Mouse (Mus musculus) CH12.LX (cell line): ENCODE data around the gene Ccr10. TPM values are rescaled to one million over a fixed set of nuclear protein-coding genes. Genes with fewer than 3 reads are reported as not detected.

ENCODE experiments used
- DNase-seq: peaks from one replicate; pipeline ENCODE4 v3.0.0-alpha.2; 2013; ENCODE audit errors: extremely low read depth
- H3K27ac ChIP-seq: 2 replicates; pipeline ENCODE4 v1.5.1; 2012; ENCODE audit warnings: low read depth, mild to moderate bottlenecking, control low read depth, moderate library complexity; ENCODE audit not compliant: insufficient read depth
- H3K27me3 ChIP-seq: replicated peaks from 2 replicates; pipeline ENCODE3; 2012; ENCODE audit warnings: inconsistent platforms
- H3K36me3 ChIP-seq, 2 experiments: replicated peaks in 1 of 2; 2 replicates each; pipeline versions ENCODE3 to v1.6.1; 2012; ENCODE audit warnings: inconsistent platforms in 1 of 2, low read length in 1 of 2, mild to moderate bottlenecking in 1 of 2, mixed read lengths in 1 of 2, moderate library complexity in 1 of 2; ENCODE audit not compliant: control insufficient read depth in 1 of 2, insufficient read depth in 1 of 2
- H3K4me1 ChIP-seq, 2 experiments: 2 replicates each; pipeline ENCODE4 v1.6.1; 2012; ENCODE audit warnings: inconsistent platforms in 1 of 2, moderate library complexity in 1 of 2; ENCODE audit not compliant: insufficient read depth in 2 of 2, control insufficient read depth in 1 of 2
- H3K4me2 ChIP-seq: 2 replicates; pipeline ENCODE4 v1.6.1; 2012; ENCODE audit warnings: low read depth, mild to moderate bottlenecking, control low read depth; ENCODE audit not compliant: poor library complexity, insufficient read depth, severe bottlenecking
- H3K4me3 ChIP-seq, 3 experiments: fragments of 150-350 bp in 1 of 3; sonication (generic) in 1 of 3; replicated peaks in 1 of 3; 2 replicates each; pipeline versions ENCODE3 to v1.5.1; 2011 to 2012; ENCODE audit warnings: low read depth in 2 of 3, low read length in 2 of 3, mild to moderate bottlenecking in 2 of 3, moderate library complexity in 2 of 3, control low read depth in 1 of 3, improper control_type of control experiment in 1 of 3, inconsistent platforms in 1 of 3, mixed read lengths in 1 of 3; ENCODE audit not compliant: poor library complexity in 1 of 3
- H3K79me2 ChIP-seq: replicated peaks from 2 replicates; pipeline ENCODE4 v1.6.1; 2012; ENCODE audit warnings: mild to moderate bottlenecking, moderate library complexity; ENCODE audit not compliant: control insufficient read depth, poor library complexity, insufficient read depth, severe bottlenecking; ENCODE audit errors: extremely low read depth
- H3K9ac ChIP-seq: 2 replicates; pipeline ENCODE4 v1.6.1; 2012; ENCODE audit warnings: low read depth, mild to moderate bottlenecking, control low read depth, moderate library complexity; ENCODE audit not compliant: insufficient read depth
- H3K9me3 ChIP-seq: replicated peaks from 2 replicates; pipeline ENCODE3; 2012; ENCODE audit warnings: low read length, inconsistent platforms, mixed read lengths
- BHLHE40 ChIP-seq: IDR thresholded peaks from 2 replicates; pipeline ENCODE4 v1.6.1; 2011; ENCODE audit warnings: mild to moderate bottlenecking, low read depth, low read length, improper control_type of control experiment
- CHD1 ChIP-seq: IDR thresholded peaks from 2 replicates; pipeline ENCODE4 v1.6.1; 2012; ENCODE audit warnings: low read depth, low read length, improper control_type of control experiment, inconsistent platforms
- CHD2 ChIP-seq: IDR thresholded peaks from 2 replicates; pipeline ENCODE4 v1.6.1; 2011; ENCODE audit warnings: low read length, improper control_type of control experiment
- CTCF ChIP-seq, 2 experiments: IDR thresholded peaks in 1 of 2; conservative IDR thresholded peaks in 1 of 2; 2 replicates each; pipeline ENCODE4 v1.5.1; 2011 to 2012; ENCODE audit warnings: low read depth in 2 of 2, low read length in 2 of 2, improper control_type of control experiment in 1 of 2, inconsistent platforms in 1 of 2, mild to moderate bottlenecking in 1 of 2, moderate library complexity in 1 of 2
- E2F4 ChIP-seq: IDR thresholded peaks from 2 replicates; pipeline ENCODE4 v1.6.1; 2011; ENCODE audit warnings: low read depth, low read length, improper control_type of control experiment; ENCODE audit not compliant: insufficient replicate concordance
- EP300 ChIP-seq: IDR thresholded peaks from 2 replicates; pipeline ENCODE4 v1.6.1; 2011; ENCODE audit warnings: low read length, improper control_type of control experiment
- ETS1 ChIP-seq: conservative IDR thresholded peaks from 2 replicates; pipeline ENCODE4 v1.6.1; 2012; ENCODE audit warnings: low read depth, mild to moderate bottlenecking, inconsistent platforms, low read length, improper control_type of control experiment, moderate library complexity
- GABPA ChIP-seq: IDR thresholded peaks from 2 replicates; pipeline ENCODE4 v1.6.1; 2012; ENCODE audit warnings: low read depth, low read length, improper control_type of control experiment, inconsistent platforms; ENCODE audit not compliant: insufficient replicate concordance
- HCFC1 ChIP-seq: IDR thresholded peaks from 2 replicates; pipeline ENCODE4 v1.6.1; 2012; ENCODE audit warnings: low read depth, mild to moderate bottlenecking, inconsistent platforms, low read length, improper control_type of control experiment
- IRF4 ChIP-seq: IDR thresholded peaks from 2 replicates; pipeline ENCODE4 v1.6.1; 2014; ENCODE audit warnings: low read depth, mild to moderate bottlenecking, inconsistent platforms, low read length, improper control_type of control experiment
- JUN ChIP-seq: IDR thresholded peaks from 2 replicates; pipeline ENCODE4 v1.6.1; 2011; ENCODE audit warnings: low read depth, mild to moderate bottlenecking, low read length, improper control_type of control experiment, moderate library complexity; ENCODE audit not compliant: insufficient read depth
- JUND ChIP-seq: conservative IDR thresholded peaks from 2 replicates; pipeline ENCODE4 v1.6.1; 2011; ENCODE audit warnings: low read depth, low read length, improper control_type of control experiment
- KAT2A ChIP-seq: IDR thresholded peaks from 2 replicates; pipeline ENCODE4 v1.6.1; 2012; ENCODE audit warnings: low read length, improper control_type of control experiment, inconsistent platforms; ENCODE audit not compliant: insufficient replicate concordance
- MAFK ChIP-seq: IDR thresholded peaks from 2 replicates; pipeline ENCODE4 v1.6.1; 2011; ENCODE audit warnings: low read length, improper control_type of control experiment; ENCODE audit not compliant: insufficient replicate concordance
- MAX ChIP-seq: IDR thresholded peaks from 2 replicates; pipeline ENCODE4 v1.6.1; 2011; ENCODE audit warnings: low read length, improper control_type of control experiment
- MAZ ChIP-seq: IDR thresholded peaks from 2 replicates; pipeline ENCODE4 v1.6.1; 2012; ENCODE audit warnings: low read depth, mild to moderate bottlenecking, inconsistent platforms, low read length, improper control_type of control experiment, moderate library complexity
- MEF2A ChIP-seq: IDR thresholded peaks from 2 replicates; pipeline ENCODE4 v1.6.1; 2014; ENCODE audit warnings: low read depth, mild to moderate bottlenecking, inconsistent platforms, low read length, improper control_type of control experiment, borderline replicate concordance
- MXI1 ChIP-seq: IDR thresholded peaks from 2 replicates; pipeline ENCODE4 v1.6.1; 2011; ENCODE audit warnings: mild to moderate bottlenecking, low read depth, low read length, improper control_type of control experiment
- MYC ChIP-seq: IDR thresholded peaks from 2 replicates; pipeline ENCODE4 v1.6.1; 2011; ENCODE audit warnings: low read depth, mild to moderate bottlenecking, improper control_type of control experiment, low read length
- NELFE ChIP-seq: IDR thresholded peaks from 2 replicates; pipeline ENCODE4 v1.6.1; 2011; ENCODE audit warnings: low read depth, low read length, improper control_type of control experiment
- NRF1 ChIP-seq: IDR thresholded peaks from 2 replicates; pipeline ENCODE4 v1.6.1; 2014; ENCODE audit warnings: low read depth, mild to moderate bottlenecking, inconsistent platforms, low read length, improper control_type of control experiment, moderate library complexity
- PAX5 ChIP-seq: IDR thresholded peaks from 2 replicates; pipeline ENCODE4 v1.6.1; 2012; ENCODE audit warnings: low read length, inconsistent platforms, mixed read lengths
- POLR2A ChIP-seq: IDR thresholded peaks from 2 replicates; pipeline ENCODE4 v1.6.1; 2011; ENCODE audit warnings: low read depth, mild to moderate bottlenecking, improper control_type of control experiment, low read length
- POLR2AphosphoS2 ChIP-seq: IDR thresholded peaks from 2 replicates; pipeline ENCODE4 v1.6.1; 2011; ENCODE audit warnings: low read depth, low read length, improper control_type of control experiment
- RAD21 ChIP-seq: IDR thresholded peaks from 2 replicates; pipeline ENCODE4 v1.6.1; 2011; ENCODE audit warnings: low read depth, mild to moderate bottlenecking, low read length, improper control_type of control experiment, moderate library complexity
- SIN3A ChIP-seq: IDR thresholded peaks from 2 replicates; pipeline ENCODE4 v1.6.1; 2012; ENCODE audit warnings: low read length, improper control_type of control experiment, inconsistent platforms
- SMC3 ChIP-seq: IDR thresholded peaks from 2 replicates; pipeline ENCODE4 v1.6.1; 2011; ENCODE audit warnings: low read depth, low read length, improper control_type of control experiment
- TBP ChIP-seq: conservative IDR thresholded peaks from 2 replicates; pipeline ENCODE4 v1.6.1; 2011; ENCODE audit warnings: low read depth, low read length, improper control_type of control experiment
- TCF12 ChIP-seq: IDR thresholded peaks from 2 replicates; pipeline ENCODE4 v1.6.1; 2014; ENCODE audit warnings: low read depth, mild to moderate bottlenecking, inconsistent platforms, low read length, improper control_type of control experiment
- UBTF ChIP-seq: IDR thresholded peaks from 2 replicates; pipeline ENCODE4 v1.6.1; 2012; ENCODE audit warnings: low read depth, mild to moderate bottlenecking, inconsistent platforms, low read length, improper control_type of control experiment, moderate library complexity
- USF2 ChIP-seq: conservative IDR thresholded peaks from 2 replicates; pipeline ENCODE4 v1.6.1; 2011; ENCODE audit warnings: low read depth, low read length, improper control_type of control experiment
- ZC3H11A ChIP-seq: IDR thresholded peaks from 2 replicates; pipeline ENCODE4 v1.6.1; 2012; ENCODE audit warnings: low read depth, mild to moderate bottlenecking, inconsistent platforms, low read length, improper control_type of control experiment
- ZKSCAN1 ChIP-seq: IDR thresholded peaks from 2 replicates; pipeline ENCODE4 v1.6.1; 2012; ENCODE audit warnings: low read depth, inconsistent platforms, low read length, improper control_type of control experiment, borderline replicate concordance
- ZMIZ1 ChIP-seq: IDR thresholded peaks from 2 replicates; pipeline ENCODE4 v1.6.1; 2012; ENCODE audit warnings: low read depth, mild to moderate bottlenecking, inconsistent platforms, low read length, improper control_type of control experiment
- ZNF384 ChIP-seq: IDR thresholded peaks from 2 replicates; pipeline ENCODE4 v1.6.1; 2012; ENCODE audit warnings: low read depth, low read length, improper control_type of control experiment, inconsistent platforms
- dilution Hi-C: fragments of 300-500 bp; cut with MboI; formaldehyde crosslinking; loops from 2 replicates; pipeline ENCODE4 v1.14.3; 2020; ENCODE audit warnings: low sequenced_read_pairs; ENCODE audit not compliant: extremely low pct_unique_long_range_greater_than_20kb, extremely low pct_ligation_motif_present
- in situ Hi-C: fragments of 300-500 bp; cut with MboI; formaldehyde crosslinking; loops from 3 replicates; pipeline ENCODE4 v1.14.3; 2019; ENCODE audit warnings: low sequenced_read_pairs, low pct_ligation_motif_present, low pct_unique_long_range_greater_than_20kb, mixed read lengths
- polyA plus RNA-seq: library from polyadenylated mRNA; unstranded; fragments of >175 nt; gene quantifications from 2 replicates; pipeline ENCODE4 v1.2.1, GENCODE M21; 2012; ENCODE audit warnings: low read depth; ENCODE audit not compliant: insufficient read length
- total RNA-seq, 2 experiments: library from RNA; depleted of rRNA; stranded (reverse); fragments of 300-350 nt in 1 of 2; fragments of >200 nt in 1 of 2; gene quantifications; 2 replicates each; pipeline ENCODE4 v1.2.3; 2012 to 2014

Gene Ccr10
- total and polyA plus RNA-seq, 3 experiments, result 12.3 to 29.6 (median 17.2) TPM

GRCm38 (mm10) chr11:101200986-101201385, 25.7 kb upstream of the Ccr10 start:
- Histone ChIP-seq H3K4me1 (peaks cover 3 to 13% of the 10 kb centered on the region in 2 experiments; a peak in 3 of 4 replicates), H3K27me3 (no peaks in the 10 kb centered on the region), H3K4me3 (no peak overlapping the region), H3K9ac (no peak overlapping the region), H3K79me2 (no peaks in the 10 kb centered on the region)
- dilution Hi-C loops, result no loop called here
- DNase-seq, result peak; percentile 79
- 0 out of 2 replicates have a peak, but pooled peaks have one; percentile 33 for TF ChIP-seq BHLHE40
- no peak for TF ChIP-seq PAX5
- peak; percentile 70; the same call in 1 of the 2 replicates for TF ChIP-seq MEF2A
- no peak for TF ChIP-seq MAFK
- TF ChIP-seq MAX, result peak; percentile 49; the same call in 1 of the 2 replicates
- peak; percentile 9; the same call in 1 of the 2 replicates for TF ChIP-seq MXI1
- no peak for TF ChIP-seq TBP
- no peak for TF ChIP-seq ZKSCAN1
- TF ChIP-seq UBTF, result no peak
- TF ChIP-seq CTCF (conservative IDR thresholded peaks at IDR 0.05 in 1 of 2, IDR thresholded peaks at IDR 0.05 in 1 of 2; ENCODE audit: low read depth in 2 of 2, low read length in 2 of 2), result peak; percentile 87 to 97
- peak; percentile 47; the same call in 1 of the 2 replicates for TF ChIP-seq HCFC1
- no peak for TF ChIP-seq ETS1
- TF ChIP-seq JUND, result no peak; the same call in 1 of the 2 replicates
- peak; percentile 53 for TF ChIP-seq TCF12
- 0 out of 2 replicates have a peak, but pooled peaks have one; percentile 17 for TF ChIP-seq NRF1
- no peak for TF ChIP-seq USF2
- TF ChIP-seq GABPA, result no peak
- no peak for TF ChIP-seq ZMIZ1
- no peak for TF ChIP-seq KAT2A
- no peak for TF ChIP-seq CHD1
- TF ChIP-seq IRF4, result no peak
- TF ChIP-seq POLR2A, result 0 out of 2 replicates have a peak, but pooled peaks have one; percentile 42
- peak; percentile 94 for TF ChIP-seq RAD21
- TF ChIP-seq CHD2, result no peak
- peak; percentile 26; the same call in 1 of the 2 replicates for TF ChIP-seq ZNF384
- no peak for TF ChIP-seq E2F4
- peak; percentile 50 for TF ChIP-seq ZC3H11A
- TF ChIP-seq EP300, result no peak
- TF ChIP-seq JUN, result no peak
- TF ChIP-seq SIN3A, result peak; percentile 56; the same call in 1 of the 2 replicates
- peak; percentile 72 for TF ChIP-seq MYC
- TF ChIP-seq MAZ, result 0 out of 2 replicates have a peak, but pooled peaks have one; percentile 32
- TF ChIP-seq SMC3, result peak; percentile 95
- no peak for TF ChIP-seq NELFE
- no peak for TF ChIP-seq POLR2AphosphoS2
- TF ChIP-seq, all 38 proteins: peak for 16
- Histone ChIP-seq H3K9me3 (no peaks in the 10 kb centered on the region), H3K36me3 (peaks cover 51 to 88% of the 10 kb centered on the region in 2 experiments), H3K27ac (no peak overlapping the region), H3K4me2 (no peak overlapping the region)
- in situ Hi-C loops, result no loop called here
